Mouse (Mus musculus) mouse trophoblast stem cell (cell line): Measurements from ENCODE around the gene Gpc3.
"Not testable (repeated sequence)": the region's sequence is repeated elsewhere in the genome, so short reads cannot be mapped to it uniquely, and the experiment has no call there.

ENCODE experiments used
- in situ Hi-C, 2 experiments: fragments of 300-500 bp; cut with MseI, MboI; formaldehyde crosslinking; loops; 2 replicates in 1 of 2; 3 replicates in 1 of 2; pipeline ENCODE4 v1.15.1; 2025

The Gpc3 gene

GRCm38 (mm10) chrX:52412936-52413335 lies 200.8 kb downstream of the Gpc3 start:
- in situ Hi-C loops, result no loop called here

DNA sequence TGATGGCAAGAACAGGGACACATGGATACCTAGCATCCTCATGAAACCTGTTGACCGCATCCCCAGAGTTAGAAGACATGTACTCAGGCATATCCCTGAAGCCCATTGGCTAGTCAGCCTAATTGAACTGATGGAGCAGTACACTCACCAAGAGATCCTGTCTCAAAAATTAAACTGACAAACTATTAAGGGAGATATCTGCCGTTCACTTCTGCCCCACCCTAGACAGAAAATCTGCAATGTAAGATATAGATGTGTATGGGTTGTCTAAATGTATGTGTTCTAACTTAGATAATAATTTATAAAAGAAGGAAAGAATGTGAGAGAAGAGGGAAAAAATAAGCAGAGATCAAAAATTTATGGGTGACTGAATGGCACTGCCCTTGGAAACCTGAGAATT lies 212.6 kb downstream of the Gpc3 start:
- in situ Hi-C loops, result no loop called here

DNA sequence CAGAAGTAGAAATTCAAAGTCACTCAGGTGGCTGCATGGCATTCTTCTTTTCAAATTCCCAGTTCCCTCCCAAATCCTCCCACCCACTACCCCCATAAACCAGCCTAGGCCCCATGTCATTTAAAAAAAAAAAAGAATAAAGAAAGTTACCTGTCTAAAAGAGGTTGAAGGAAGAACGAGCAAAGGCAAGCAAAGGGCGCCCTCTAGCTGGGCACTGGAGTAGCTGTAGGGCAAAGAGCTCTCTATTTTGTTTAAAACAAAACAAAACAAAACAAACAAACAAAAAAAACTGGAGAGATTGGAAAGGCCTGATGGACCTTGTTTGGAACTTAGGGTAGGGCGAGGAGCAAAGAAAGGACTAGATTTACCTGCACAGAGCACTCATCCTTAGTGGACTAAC lies 238.6 kb downstream of the Gpc3 start:
- in situ Hi-C loops, result loop anchor here in 1 of 2 experiments (10.0 kb wide), 1 partner anchor 480 kb away; no protein-coding TSS in a partner anchor

- in situ Hi-C loops, result loop anchor here in 1 of 2 experiments (10.0 kb wide), 1 partner anchor 479 kb away; no protein-coding TSS in a partner anchor
Observed at GRCm38 (mm10) chrX:52374209-52374608, 239.5 kb downstream of the Gpc3 start.

GRCm38 (mm10) chrX:52372436-52372835 lies 241.3 kb downstream of the Gpc3 start:
- in situ Hi-C loops, result loop anchor here in 1 of 2 experiments (10.0 kb wide), 1 partner anchor 478 kb away; no protein-coding TSS in a partner anchor

DNA sequence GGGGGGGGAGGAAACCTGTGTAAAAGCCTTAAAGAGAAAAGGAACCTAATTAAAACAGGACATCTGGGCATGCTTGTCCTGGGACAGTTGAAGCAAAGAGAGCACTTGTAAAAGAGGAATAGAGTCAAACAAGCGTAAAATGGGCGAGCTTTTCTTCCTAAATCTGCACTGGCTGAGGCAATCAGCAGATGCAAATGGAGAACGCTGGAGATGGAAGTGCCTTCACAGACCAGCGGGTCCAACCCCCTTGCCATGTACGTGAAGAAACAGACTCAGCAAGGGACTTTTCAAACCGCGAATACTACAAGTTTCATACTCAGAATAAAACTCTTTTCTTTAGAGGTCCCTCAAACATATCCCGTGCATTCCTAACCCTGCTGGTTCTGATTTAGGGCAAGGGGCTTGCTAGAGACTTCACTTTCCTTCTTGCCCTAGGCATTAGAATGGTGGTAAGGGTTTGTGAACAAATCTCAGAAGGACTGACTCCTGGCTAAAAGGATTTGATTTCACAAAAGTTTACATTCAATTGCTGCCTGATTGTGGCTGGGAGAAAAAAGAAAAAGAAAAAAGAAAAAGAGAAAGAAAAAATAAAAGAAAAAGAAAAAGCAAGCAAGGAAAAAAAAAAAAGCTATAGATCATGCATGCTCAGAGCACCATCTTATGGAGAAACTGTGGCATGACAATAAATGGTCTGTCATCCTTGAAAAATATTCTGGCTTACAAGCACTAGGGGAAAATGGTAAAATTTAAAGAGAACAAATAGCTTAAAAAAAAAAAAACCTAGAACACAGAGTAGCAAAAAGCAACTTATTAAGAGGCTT lies 243.6 kb downstream of the Gpc3 start:
- in situ Hi-C loops, result loop anchor here in 1 of 2 experiments (10.0 kb wide), 1 partner anchor 475 kb away; no protein-coding TSS in a partner anchor

- in situ Hi-C loops, result no loop called here
Observed at GRCm38 (mm10) chrX:52369304-52369937, 244.3 kb downstream of the Gpc3 start.

GRCm38 (mm10) chrX:52366826-52367225 lies 246.9 kb downstream of the Gpc3 start:
- in situ Hi-C loops, result no loop called here

GRCm38 (mm10) chrX:52365790-52366189 lies 248.0 kb downstream of the Gpc3 start:
- in situ Hi-C loops, result no loop called here

DNA sequence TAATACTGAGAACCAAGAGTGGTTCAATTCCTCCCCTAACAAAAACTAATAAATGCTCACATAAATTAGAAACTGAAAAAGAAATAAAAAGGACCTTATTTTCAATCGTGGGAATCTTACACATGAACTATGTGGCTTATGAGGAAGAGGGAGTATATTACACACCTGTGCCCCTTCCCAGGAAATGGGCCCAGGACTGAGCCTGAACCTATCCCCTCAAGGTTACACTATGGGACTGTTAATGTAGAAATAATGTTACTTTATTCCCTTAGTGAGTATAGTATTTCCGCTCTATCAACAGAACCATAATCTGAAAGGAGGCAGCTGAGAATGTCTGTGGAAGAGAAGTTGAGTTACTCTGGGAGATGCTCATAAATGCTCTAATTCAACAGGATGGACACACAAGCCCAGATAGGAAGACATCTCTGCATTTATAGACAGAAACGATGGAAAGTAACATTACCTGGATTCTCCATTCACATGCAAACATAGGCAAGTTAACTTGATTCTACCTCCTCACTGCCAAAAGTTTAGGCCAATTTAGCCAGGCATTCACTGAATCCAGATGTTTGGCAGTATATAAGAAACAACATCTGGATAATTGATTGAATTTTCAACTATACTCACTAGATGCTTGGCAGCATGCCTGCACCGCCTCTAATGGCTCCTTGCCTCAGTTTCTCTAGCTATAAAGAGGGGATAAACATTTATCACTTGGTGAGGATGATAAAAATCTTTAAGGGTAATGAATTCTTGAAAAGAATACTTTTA lies 251.3 kb downstream of the Gpc3 start:
- in situ Hi-C loops, result no loop called here

DNA sequence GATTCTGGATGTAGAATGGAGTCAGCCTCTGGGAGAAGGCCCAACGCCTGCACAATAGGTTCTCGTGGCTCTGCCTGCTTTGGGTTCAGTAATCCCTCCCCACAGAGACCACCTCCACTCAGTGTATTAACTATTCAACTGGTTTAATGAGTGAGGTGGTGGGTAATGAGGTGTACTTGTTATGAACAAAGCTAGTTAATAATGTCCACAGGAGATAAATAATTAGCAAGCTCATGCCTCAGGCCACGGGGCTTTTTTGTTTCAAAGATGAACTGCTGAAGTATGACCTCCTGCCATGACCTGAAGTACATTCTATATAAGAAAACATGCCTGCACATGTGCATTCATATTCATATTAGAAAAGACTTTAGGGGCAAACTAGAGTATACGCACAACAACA lies 260.8 kb downstream of the Gpc3 start:
- in situ Hi-C loops, result no loop called here

GRCm38 (mm10) chrX:52350631-52351030 lies 263.1 kb downstream of the Gpc3 start:
- in situ Hi-C loops, result not testable (repeated sequence)

DNA sequence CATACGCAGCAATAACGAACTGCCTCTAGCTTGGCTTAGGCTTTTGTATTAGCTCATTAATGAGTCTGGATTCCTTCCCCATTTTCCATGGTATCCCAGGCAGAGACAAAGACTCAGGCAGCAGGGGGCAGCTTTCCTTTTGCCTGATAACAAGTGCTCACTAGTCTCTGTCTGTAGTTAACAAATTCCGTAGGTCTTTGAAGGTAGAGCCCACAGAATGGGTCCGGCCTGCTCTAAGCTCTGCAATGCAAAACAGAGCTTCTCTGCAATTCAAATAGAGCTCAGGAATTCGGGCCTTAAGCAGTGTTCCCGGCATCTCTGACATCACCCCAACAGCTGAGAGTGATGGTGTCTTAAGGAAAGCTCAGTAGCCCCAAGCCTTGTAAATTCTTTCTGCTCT lies 265.0 kb downstream of the Gpc3 start:
- in situ Hi-C loops, result no loop called here

DNA sequence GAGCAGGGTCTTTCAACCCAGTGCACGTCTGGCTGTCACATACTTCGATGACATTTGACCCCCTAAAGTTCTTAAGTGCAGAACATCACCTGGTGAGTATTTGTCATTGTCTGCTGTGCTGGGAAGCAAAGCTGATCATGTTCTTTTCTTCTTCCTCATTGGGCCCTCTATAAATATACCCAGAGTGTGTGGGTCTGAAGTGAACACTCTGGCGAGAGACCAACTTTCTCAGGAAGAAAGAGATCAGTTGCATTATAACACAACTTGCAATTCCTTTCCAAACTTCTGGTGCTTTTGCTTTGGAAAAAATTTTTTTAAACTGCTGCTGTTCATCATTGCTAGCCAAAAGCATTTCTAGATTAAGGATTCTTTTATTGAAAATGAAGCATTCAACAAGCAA lies 269.7 kb downstream of the Gpc3 start:
- in situ Hi-C loops, result no loop called here

GRCm38 (mm10) chrX:52340251-52340650 lies 273.5 kb downstream of the Gpc3 start:
- in situ Hi-C loops, result no loop called here

DNA sequence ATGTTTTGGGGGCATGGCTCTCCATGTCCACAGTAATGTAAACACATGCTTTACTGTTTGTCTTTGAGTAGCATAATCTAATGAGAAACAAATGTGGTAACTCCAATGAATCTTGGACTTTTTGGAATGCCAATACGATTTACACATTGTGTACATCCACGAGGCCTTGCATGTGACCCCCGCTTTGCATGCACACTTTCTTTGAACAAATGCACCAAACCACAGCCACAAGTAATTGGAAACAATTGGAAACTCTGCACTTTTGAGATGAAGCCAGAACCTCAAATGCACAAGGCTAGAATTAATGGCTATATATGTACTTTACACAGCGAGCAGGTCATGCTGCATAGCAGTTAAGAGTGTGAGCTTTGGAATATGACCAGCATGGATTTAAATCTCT lies 292.0 kb downstream of the Gpc3 start:
- in situ Hi-C loops, result no loop called here

GRCm38 (mm10) chrX:52320653-52321052 lies 293.1 kb downstream of the Gpc3 start:
- in situ Hi-C loops, result no loop called here

- in situ Hi-C loops, result no loop called here
Observed at GRCm38 (mm10) chrX:52310976-52311375, 302.8 kb downstream of the Gpc3 start.

DNA sequence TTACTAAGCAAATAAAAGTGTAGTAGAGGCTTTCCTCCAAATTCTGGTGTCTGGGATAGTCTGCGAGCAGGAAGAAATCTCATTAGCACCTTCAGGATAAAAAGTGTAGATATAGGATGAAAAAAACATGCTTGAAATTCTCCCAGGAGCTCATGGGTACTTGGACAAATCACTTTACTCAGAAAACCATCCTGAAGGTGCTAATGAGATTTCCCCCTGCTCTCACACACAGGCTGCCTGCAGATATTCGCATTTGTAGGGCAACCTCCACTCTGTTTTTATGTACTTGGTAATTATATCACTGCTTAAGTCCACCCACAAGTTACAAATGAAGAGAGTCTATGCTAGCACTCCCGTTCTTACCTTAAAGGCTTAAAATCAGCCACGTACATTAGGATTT lies 308.5 kb downstream of the Gpc3 start:
- in situ Hi-C loops, result no loop called here

DNA sequence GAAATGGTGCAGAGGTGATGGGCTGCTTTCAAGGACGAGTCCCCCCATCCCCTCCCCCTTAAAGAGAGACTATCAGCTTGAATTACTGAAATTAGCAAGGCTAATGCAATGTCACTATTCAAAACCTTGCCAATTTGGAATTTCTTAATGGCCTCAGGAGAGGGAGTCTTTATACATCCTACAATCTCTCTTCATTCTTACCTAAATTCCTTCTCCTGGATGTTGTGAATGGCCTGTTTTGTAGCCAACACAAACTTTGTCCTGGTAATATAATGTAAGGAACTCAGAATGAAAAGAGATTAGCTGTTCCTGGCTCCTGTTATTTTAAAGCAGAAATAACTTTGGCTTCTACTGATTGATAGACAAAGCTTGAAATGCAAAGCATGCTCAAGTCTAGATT lies 325.0 kb downstream of the Gpc3 start:
- in situ Hi-C loops, result no loop called here

DNA sequence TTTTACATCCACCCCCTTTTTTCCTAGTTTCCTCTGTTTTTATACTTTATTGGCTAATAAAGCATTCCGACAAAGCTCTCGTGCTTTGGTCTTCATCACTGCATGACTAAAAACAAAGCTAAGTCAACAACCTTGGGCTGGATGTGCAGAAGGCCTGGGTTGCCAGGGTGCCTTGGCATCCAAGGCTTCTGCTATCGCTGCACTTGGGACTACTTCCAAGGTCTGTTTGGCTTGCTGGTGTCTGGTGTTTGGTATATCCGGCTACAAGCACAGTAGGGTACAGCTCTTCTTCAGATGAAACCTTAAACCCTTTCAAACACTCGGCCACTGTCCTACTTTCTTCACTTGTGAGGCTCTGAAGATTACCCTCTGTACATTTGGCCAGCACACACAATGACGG lies 325.8 kb downstream of the Gpc3 start:
- in situ Hi-C loops, result no loop called here

GRCm38 (mm10) chrX:52282070-52282469 lies 331.7 kb downstream of the Gpc3 start:
- in situ Hi-C loops, result no loop called here
